Mouse (Mus musculus): ENCODE measurements at regions not wholly inside any gene's neighbourhood (a gene's known extent, or its start where the extent isn't known, plus 50 kb on each side); places are given as distances from the start of the nearest gene placed in this dataset.
"Not testable (repeated sequence)": the region's sequence is repeated elsewhere in the genome, so short reads cannot be mapped to it uniquely, and the experiment has no call there.

DNA sequence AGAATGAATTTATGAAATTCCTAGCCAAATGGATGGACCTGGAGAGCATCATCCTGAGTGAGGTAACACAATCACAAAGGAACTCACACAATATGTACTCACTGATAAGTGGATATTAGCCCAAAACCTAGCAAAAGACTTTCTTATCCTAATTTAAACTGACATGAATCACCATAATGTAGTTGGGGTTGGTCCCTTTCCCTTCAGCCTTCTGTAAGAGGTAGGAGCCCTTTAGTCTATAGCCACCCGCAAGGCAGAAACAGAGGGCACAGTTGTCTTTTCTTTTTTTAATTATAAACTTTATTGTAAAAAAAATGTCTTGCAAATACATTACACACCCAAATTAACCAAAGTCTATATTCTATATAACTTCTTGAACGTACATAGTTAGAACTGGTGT is 81.3 kb downstream of the Ogfrl1 start:
- DNase-seq (ENCODE audit: low spot score); H3K4me2 ChIP-seq (ENCODE audit: low read length); H3K27ac ChIP-seq; H3K27me3 ChIP-seq (ENCODE audit: insufficient read depth, low read length); H3K4me3 ChIP-seq (replicated peaks; ENCODE audit: low read depth, low read length); ATAC-seq (replicated peaks; ENCODE audit: low FRiP score, low read depth); H3K9me3 ChIP-seq (replicated peaks; ENCODE audit: low read length); H3K4me1 ChIP-seq (replicated peaks; ENCODE audit: insufficient read depth, low read length); H3K9ac ChIP-seq (ENCODE audit: low read depth, low read length); H3K36me3 ChIP-seq (ENCODE audit: insufficient read depth, low read length): not testable (repeated sequence)
- 96% methylated on average over 2 of the region's 2 CpGs for WGBS

DNA sequence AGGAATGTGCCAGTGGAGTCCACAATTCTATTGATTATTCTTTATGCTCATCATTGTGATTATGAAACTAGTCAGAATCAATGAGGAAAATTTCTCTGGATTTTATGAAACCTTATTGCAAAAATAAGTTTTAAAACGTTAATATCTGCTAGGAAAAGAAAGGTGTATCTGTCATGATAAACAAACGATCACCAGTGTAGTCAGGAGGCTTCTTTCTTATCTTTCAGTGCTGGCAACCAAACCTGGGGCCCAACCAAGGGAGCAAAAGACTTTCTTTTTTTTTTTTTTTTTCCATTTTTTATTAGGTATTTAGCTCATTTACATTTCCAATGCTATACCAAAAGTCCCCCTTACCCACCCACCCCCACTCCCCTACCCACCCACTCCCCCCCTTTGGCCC is 82.7 kb downstream of the Ogfrl1 start:
- DNase-seq (ENCODE audit: low spot score); H3K4me2 ChIP-seq (ENCODE audit: low read length); H3K36me3 ChIP-seq (ENCODE audit: insufficient read depth, low read length); H3K4me3 ChIP-seq (replicated peaks; ENCODE audit: low read depth, low read length); H3K4me1 ChIP-seq (replicated peaks; ENCODE audit: insufficient read depth, low read length); H3K9me3 ChIP-seq (replicated peaks; ENCODE audit: low read length); H3K27ac ChIP-seq; H3K9ac ChIP-seq (ENCODE audit: low read depth, low read length); H3K27me3 ChIP-seq (ENCODE audit: insufficient read depth, low read length); ATAC-seq (replicated peaks; ENCODE audit: low FRiP score, low read depth): not testable (repeated sequence)
- 82% methylated on average over 2 of the region's 2 CpGs for WGBS

DNA sequence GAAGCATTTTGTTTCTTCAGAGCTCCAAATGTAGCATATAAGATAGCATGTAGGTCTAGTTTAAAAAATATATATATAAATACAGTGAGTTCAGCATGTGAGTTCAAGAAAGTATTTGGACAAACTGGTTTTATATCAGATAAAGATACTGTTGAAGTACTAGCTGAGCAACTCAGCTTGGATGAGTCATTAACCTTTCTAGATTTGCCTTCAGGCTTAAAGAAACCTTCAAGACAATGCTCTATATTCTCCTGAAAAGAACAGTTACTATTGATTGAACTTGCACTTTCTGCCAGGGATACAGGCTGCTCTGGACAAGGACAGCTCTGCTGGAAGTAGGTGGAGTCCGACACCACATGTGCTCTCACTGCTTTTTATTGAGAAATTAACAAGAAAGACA is 104.9 kb downstream of the Ogfrl1 start:
- no peak for TF ChIP-seq CTCF (IDR thresholded peaks at IDR 0.05; ENCODE audit: low read depth)
- no peak overlapping the region for H3K27ac ChIP-seq
- 92% methylated on average over 1 of the region's 1 CpGs for WGBS
- H3K36me3 ChIP-seq (ENCODE audit: insufficient read depth, low read length), result no peaks in the 10 kb centered on the region
- no peaks in the 10 kb centered on the region for H3K4me1 ChIP-seq (replicated peaks; ENCODE audit: insufficient read depth, low read length)
- H3K9ac ChIP-seq (ENCODE audit: low read depth, low read length), result no peak overlapping the region
- H3K4me3 ChIP-seq (replicated peaks; ENCODE audit: low read depth, low read length), result no peak overlapping the region
- DNase-seq (ENCODE audit: low spot score) (no peak), ATAC-seq (replicated peaks; ENCODE audit: low FRiP score, low read depth) (no peak)
- H3K4me2 ChIP-seq (ENCODE audit: low read length), result no peak overlapping the region
- no peaks in the 10 kb centered on the region for H3K9me3 ChIP-seq (replicated peaks; ENCODE audit: low read length)
- no peaks in the 10 kb centered on the region for H3K27me3 ChIP-seq (ENCODE audit: insufficient read depth, low read length)

DNA sequence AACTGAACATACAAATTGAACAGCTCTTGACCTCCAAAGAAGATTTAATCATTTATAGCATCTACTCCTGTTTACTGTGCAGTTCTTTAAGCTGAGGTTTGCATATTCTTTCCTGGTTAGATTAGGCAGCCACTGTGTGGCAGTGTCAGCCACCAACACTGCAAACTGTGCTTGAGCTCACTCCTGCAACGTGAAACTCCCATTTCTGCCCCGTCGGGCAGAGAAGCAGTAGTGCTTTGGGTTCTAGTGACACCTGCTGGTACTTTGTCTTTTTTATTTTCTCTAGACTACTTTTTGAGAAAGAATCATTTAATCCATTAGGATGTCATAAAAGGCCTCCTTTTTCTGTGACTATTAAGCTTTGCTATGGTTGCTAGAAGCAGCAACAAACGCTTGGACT is 110.8 kb downstream of the Ogfrl1 start:
- H3K27ac ChIP-seq, result no peak overlapping the region
- no peaks in the 10 kb centered on the region for H3K9me3 ChIP-seq (replicated peaks; ENCODE audit: low read length)
- no peaks in the 10 kb centered on the region for H3K36me3 ChIP-seq (ENCODE audit: insufficient read depth, low read length)
- H3K4me3 ChIP-seq (replicated peaks; ENCODE audit: low read depth, low read length), result no peak overlapping the region
- peak; percentile 89 for TF ChIP-seq CTCF (IDR thresholded peaks at IDR 0.05; ENCODE audit: low read depth)
- no peaks in the 10 kb centered on the region for H3K4me1 ChIP-seq (replicated peaks; ENCODE audit: insufficient read depth, low read length)
- DNase-seq (ENCODE audit: low spot score) (peak; percentile 90), ATAC-seq (replicated peaks; ENCODE audit: low FRiP score, low read depth) (peak; percentile 89)
- H3K27me3 ChIP-seq (ENCODE audit: insufficient read depth, low read length), result no peaks in the 10 kb centered on the region
- WGBS, result 24% methylated on average over 4 of the region's 4 CpGs
- no peak overlapping the region for H3K9ac ChIP-seq (ENCODE audit: low read depth, low read length)
- no peak overlapping the region for H3K4me2 ChIP-seq (ENCODE audit: low read length)

DNA sequence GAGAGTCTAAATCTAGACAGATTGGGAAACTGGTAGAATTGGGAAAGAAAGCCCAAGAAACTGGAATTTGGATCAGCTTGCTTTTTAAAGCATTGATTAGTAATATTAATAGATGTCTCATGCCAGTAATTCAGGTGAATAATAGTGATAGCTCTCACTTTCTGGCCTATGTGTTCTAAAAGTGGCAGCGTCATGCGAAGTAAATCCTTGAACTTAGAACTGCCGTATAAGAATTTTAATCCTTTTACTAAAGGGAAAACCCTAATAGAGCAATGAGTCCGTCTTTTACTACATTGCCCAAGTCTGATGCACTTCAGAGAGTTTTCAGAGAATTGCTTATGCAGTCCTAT is 114.7 kb downstream of the Ogfrl1 start:
- no peak for DNase-seq (ENCODE audit: low spot score)
- no peak for TF ChIP-seq CTCF (IDR thresholded peaks at IDR 0.05; ENCODE audit: low read depth)
- 0 out of 2 replicates have a peak, but pooled peaks cover 3% of the 10 kb centered on the region for H3K36me3 ChIP-seq (ENCODE audit: insufficient read depth, low read length)
- no peaks in the 10 kb centered on the region for H3K27me3 ChIP-seq (ENCODE audit: insufficient read depth, low read length)
- WGBS, result 90% methylated on average over 4 of the region's 4 CpGs
- no peak overlapping the region for H3K4me2 ChIP-seq (ENCODE audit: low read length)
- no peaks in the 10 kb centered on the region for H3K4me1 ChIP-seq (replicated peaks; ENCODE audit: insufficient read depth, low read length)
- no peak for ATAC-seq (replicated peaks; ENCODE audit: low FRiP score, low read depth)
- no peak overlapping the region for H3K9ac ChIP-seq (ENCODE audit: low read depth, low read length)
- H3K9me3 ChIP-seq (replicated peaks; ENCODE audit: low read length), result no peaks in the 10 kb centered on the region
- H3K4me3 ChIP-seq (replicated peaks; ENCODE audit: low read depth, low read length), result no peak overlapping the region
- H3K27ac ChIP-seq, result no peak overlapping the region

DNA sequence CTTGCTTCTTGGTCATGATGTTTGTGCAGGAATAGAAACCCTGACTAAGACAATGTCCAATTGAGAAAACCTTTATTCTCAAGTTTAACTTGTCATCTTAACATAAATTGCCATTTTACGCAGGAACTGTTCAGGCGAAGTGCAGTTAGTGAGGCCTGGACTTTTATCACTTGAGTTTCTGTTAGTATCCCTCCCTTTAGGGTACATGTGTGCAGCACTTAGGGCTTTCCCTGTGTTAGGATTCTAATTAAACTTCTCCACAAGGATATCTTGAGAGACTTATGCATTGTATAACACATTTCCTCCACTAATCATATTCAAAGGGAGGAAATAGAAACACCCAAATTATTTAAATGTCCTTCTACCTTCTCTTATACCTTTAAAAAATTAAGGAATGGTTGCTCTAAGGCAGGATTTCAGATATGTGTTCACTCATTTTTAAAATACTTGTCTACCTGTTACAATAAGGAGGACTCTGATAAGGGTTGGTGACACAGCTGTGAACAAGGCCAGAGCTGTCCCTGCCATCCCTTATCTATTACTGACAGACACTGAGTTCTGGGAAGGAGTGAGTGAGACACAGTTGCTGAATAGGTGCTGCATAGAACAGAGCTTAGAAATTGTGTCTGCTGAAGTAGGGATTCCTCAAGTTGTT is 115.2 kb downstream of the Ogfrl1 start:
- WGBS, result 88% methylated on average over 2 of the region's 2 CpGs
- Histone ChIP-seq H3K9ac (ENCODE audit: low read depth, low read length) (no peak overlapping the region), H3K4me3 (replicated peaks; ENCODE audit: low read depth, low read length) (no peak overlapping the region), H3K36me3 (ENCODE audit: insufficient read depth, low read length) (0 out of 2 replicates have a peak, but pooled peaks cover 3% of the 10 kb centered on the region), H3K27ac (no peak overlapping the region), H3K4me2 (ENCODE audit: low read length) (no peak overlapping the region), H3K27me3 (ENCODE audit: insufficient read depth, low read length) (no peaks in the 10 kb centered on the region), H3K9me3 (replicated peaks; ENCODE audit: low read length) (no peaks in the 10 kb centered on the region), H3K4me1 (replicated peaks; ENCODE audit: insufficient read depth, low read length) (no peaks in the 10 kb centered on the region)
- TF ChIP-seq CTCF (IDR thresholded peaks at IDR 0.05; ENCODE audit: low read depth), result no peak
- ATAC-seq (replicated peaks; ENCODE audit: low FRiP score, low read depth), result no peak
- no peak for DNase-seq (ENCODE audit: low spot score)

DNA sequence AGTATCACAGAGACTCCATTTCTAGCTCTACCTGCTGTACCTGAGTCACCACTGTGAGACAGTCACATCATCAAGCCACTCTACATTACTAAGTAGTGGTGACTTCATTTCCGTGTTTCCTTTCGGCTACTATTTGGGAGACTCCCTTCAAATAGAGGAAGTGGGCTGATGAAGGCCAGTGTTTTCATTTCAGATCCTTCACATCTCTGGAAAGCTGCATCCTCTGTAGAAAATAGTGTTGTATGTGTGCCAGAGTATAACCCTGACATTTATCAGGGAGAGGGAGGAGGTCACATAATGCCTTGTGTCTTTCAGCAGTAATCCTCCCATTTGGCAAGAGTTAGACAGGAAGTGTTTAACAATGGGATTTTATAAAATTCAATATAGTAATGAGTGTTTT is 117.7 kb downstream of the Ogfrl1 start:
- Histone ChIP-seq H3K9me3 (replicated peaks; ENCODE audit: low read length) (no peaks in the 10 kb centered on the region), H3K4me2 (ENCODE audit: low read length) (no peak overlapping the region), H3K36me3 (ENCODE audit: insufficient read depth, low read length) (0 out of 2 replicates have a peak, but pooled peaks cover 10% of the 10 kb centered on the region), H3K9ac (ENCODE audit: low read depth, low read length) (no peak overlapping the region), H3K27ac (0 out of 2 replicates have a peak overlapping the region, but pooled peaks have one; percentile 8), H3K4me1 (replicated peaks; ENCODE audit: insufficient read depth, low read length) (no peaks in the 10 kb centered on the region; the same call in 1 of the 2 replicates), H3K4me3 (replicated peaks; ENCODE audit: low read depth, low read length) (no peak overlapping the region), H3K27me3 (ENCODE audit: insufficient read depth, low read length) (no peaks in the 10 kb centered on the region)
- ATAC-seq (replicated peaks; ENCODE audit: low FRiP score, low read depth), result peak; percentile 46; the same call in 1 of the 2 replicates
- 77% methylated on average over 2 of the region's 2 CpGs for WGBS
- peak; percentile 66 for DNase-seq (ENCODE audit: low spot score)
- TF ChIP-seq CTCF (IDR thresholded peaks at IDR 0.05; ENCODE audit: low read depth), result no peak
